In the genomic region with DNA sequence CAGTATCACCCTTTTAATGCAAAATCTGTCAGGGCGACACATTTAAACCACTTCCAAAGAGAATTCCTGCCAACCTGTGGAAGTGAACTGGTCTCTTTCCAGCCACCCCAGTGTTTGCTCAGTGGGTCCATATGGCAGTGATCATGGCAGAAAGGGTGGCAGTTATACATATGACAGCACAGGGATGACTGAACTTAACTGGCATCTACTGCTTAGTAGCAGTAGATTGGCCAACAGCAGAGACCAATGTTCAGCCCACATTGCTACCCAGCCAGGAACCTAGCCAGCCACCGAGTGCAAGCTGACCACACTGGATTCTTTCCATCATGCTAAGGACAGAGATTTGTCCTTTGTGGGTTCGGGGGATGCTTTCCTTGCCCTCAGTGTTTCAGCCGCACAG, we compare ENCODE assay signal across 19 mouse cellular contexts. TPM values are rescaled to one million over a fixed set of nuclear protein-coding genes. Genes with fewer than 3 reads are reported as not detected.
A peak's percentile ranks its signal among the peaks of the same experiment; 100 is the strongest.
DNase-seq lines count a peak whose midpoint lies in the region; ATAC-seq and TF ChIP-seq lines count a peak whose summit lies in the region.
"Had no signal": no experiment of that assay in that cellular context is flagged by ENCODE, and none has a peak within 500 bp of the region (broad histone marks: within the 10 kb centered on the region; RNA-seq: fewer than 3 reads in every experiment).

No protein-coding gene starts in this region.

- no peak for ATAC-seq in hindbrain, postnatal 0 days
- ATAC-seq in hindbrain, embryonic 14.5 days (ENCODE audit: low FRiP score), result no peak
- ATAC-seq in neural tube, embryonic 15.5 days (ENCODE audit: low FRiP score), result no peak
- ATAC-seq: forebrain, embryonic 14.5 days had no signal

- no peaks in the 10 kb centered on the region for H3K9me3 ChIP-seq in hindbrain, postnatal 0 days (ENCODE audit: low read length)
- H3K9me3 ChIP-seq in hindbrain, embryonic 14.5 days (ENCODE audit: control insufficient read depth, low read length), result no peaks in the 10 kb centered on the region
- H3K9me3 ChIP-seq in neural tube, embryonic 15.5 days (replicated peaks), result no peaks in the 10 kb centered on the region
- H3K9me3 ChIP-seq: embryonic facial prominence, embryonic 15.5 days; liver, embryonic 13.5 days had no signal

- DNase-seq in hindbrain, postnatal 0 days (ENCODE audit: low spot score), result peak; percentile 24
- no peak for DNase-seq in hindbrain, embryonic 14.5 days (ENCODE audit: low spot score)
- DNase-seq in brain, adult 2 months (ENCODE audit: low read depth, low spot score), result peak; percentile 81
- DNase-seq in cerebellum, adult 8-10 months, result peak; percentile 72
- peak; percentile 69 to 80 for DNase-seq in cerebellum, postnatal 36 days
- no peak for DNase-seq in spleen, adult 18-20 months
- no peak for DNase-seq in spleen, postnatal 36 days (ENCODE audit: low spot score in 2 of 2)
- DNase-seq: heart, adult 18-20 months; liver, embryonic 13.5 days; lung, adult 2 months; right cerebral cortex, postnatal 14 days; thymus, postnatal 25 days had no signal

- no peak overlapping the region for H3K9ac ChIP-seq in hindbrain, postnatal 0 days (replicated peaks; ENCODE audit: low read length)
- H3K9ac ChIP-seq in hindbrain, embryonic 14.5 days, result no peak overlapping the region
- H3K9ac ChIP-seq in neural tube, embryonic 15.5 days (replicated peaks), result no peak overlapping the region
- H3K9ac ChIP-seq: embryonic facial prominence, embryonic 15.5 days; heart, embryonic 12.5 days; limb, embryonic 12.5 days; liver, embryonic 13.5 days had no signal

- peaks cover 11% of the 10 kb centered on the region for H3K4me1 ChIP-seq in hindbrain, postnatal 0 days (ENCODE audit: insufficient read depth, low read length)
- peaks cover 9% of the 10 kb centered on the region for H3K4me1 ChIP-seq in hindbrain, embryonic 14.5 days (replicated peaks; ENCODE audit: control insufficient read depth, insufficient read depth, low read length)
- peaks cover 11% of the 10 kb centered on the region for H3K4me1 ChIP-seq in neural tube, embryonic 15.5 days

- H3K36me3 ChIP-seq in hindbrain, postnatal 0 days (ENCODE audit: insufficient read depth, low read length), result no peaks in the 10 kb centered on the region
- no peaks in the 10 kb centered on the region for H3K36me3 ChIP-seq in hindbrain, embryonic 14.5 days (replicated peaks; ENCODE audit: control insufficient read depth, insufficient read depth)
- no peaks in the 10 kb centered on the region for H3K36me3 ChIP-seq in neural tube, embryonic 15.5 days
- H3K36me3 ChIP-seq: embryonic facial prominence, embryonic 15.5 days; heart, embryonic 12.5 days; limb, embryonic 12.5 days; liver, embryonic 13.5 days had no signal

- 0 out of 2 replicates have a peak overlapping the region, but pooled peaks have one; percentile 41 for H3K27ac ChIP-seq in hindbrain, postnatal 0 days
- no peak overlapping the region for H3K27ac ChIP-seq in hindbrain, embryonic 14.5 days
- no peak overlapping the region for H3K27ac ChIP-seq in neural tube, embryonic 15.5 days (replicated peaks)
- H3K27ac ChIP-seq: embryonic facial prominence, embryonic 15.5 days; limb, embryonic 12.5 days; liver, embryonic 13.5 days had no signal

- H3K4me2 ChIP-seq in hindbrain, postnatal 0 days (ENCODE audit: low read depth, low read length), result no peak overlapping the region
- H3K4me2 ChIP-seq in hindbrain, embryonic 14.5 days (replicated peaks), result no peak overlapping the region
- no peak overlapping the region for H3K4me2 ChIP-seq in neural tube, embryonic 15.5 days
- H3K4me2 ChIP-seq: midbrain, embryonic 11.5 days had no signal

- no peaks in the 10 kb centered on the region for H3K27me3 ChIP-seq in hindbrain, postnatal 0 days (ENCODE audit: insufficient read depth, low read length)
- no peaks in the 10 kb centered on the region for H3K27me3 ChIP-seq in hindbrain, embryonic 14.5 days (ENCODE audit: control insufficient read depth, insufficient read depth, low read length)
- H3K27me3 ChIP-seq in neural tube, embryonic 15.5 days (replicated peaks), result no peaks in the 10 kb centered on the region
- H3K27me3 ChIP-seq: CH12.LX; embryonic facial prominence, embryonic 15.5 days; heart, embryonic 12.5 days; limb, embryonic 12.5 days had no signal

- no peak for TF ChIP-seq CTCF in hindbrain, postnatal 0 days (IDR thresholded peaks at IDR 0.05; ENCODE audit: low read depth)

- WGBS in hindbrain, postnatal 0 days, result 59% methylated on average over 4 of the region's 4 CpGs
- WGBS in hindbrain, embryonic 14.5 days, result 92% methylated on average over 4 of the region's 4 CpGs
- 90% methylated on average over 4 of the region's 4 CpGs for WGBS in neural tube, embryonic 15.5 days

- no peak overlapping the region for H3K4me3 ChIP-seq in hindbrain, postnatal 0 days (ENCODE audit: low read length)
- H3K4me3 ChIP-seq in hindbrain, embryonic 14.5 days (replicated peaks; ENCODE audit: low read length), result no peak overlapping the region
- no peak overlapping the region for H3K4me3 ChIP-seq in neural tube, embryonic 15.5 days (replicated peaks)
- H3K4me3 ChIP-seq: embryonic facial prominence, embryonic 15.5 days; heart, embryonic 12.5 days had no signal

RNA-seq across cellular contexts. Expression of gene H3f3a, which starts 20.9 kb away (rescaled TPM):
- 1,143 and 1,334 TPM in 2 replicates for total RNA-seq in hindbrain, postnatal 0 days (2014; rRNA removed)
- polyA plus RNA-seq in hindbrain, postnatal 0 days (2015; fragmentation: Nextera tagmentation; extraction: Ambion mirVana), result 1,977 and 1,992 TPM in 2 replicates
- 2,816 and 2,951 TPM in 2 replicates for polyA plus RNA-seq in hindbrain, embryonic 14.5 days (2014; fragmentation: Nextera tagmentation; extraction: Ambion mirVana)
- polyA plus RNA-seq in neural tube, embryonic 15.5 days (2015; fragmentation: Nextera tagmentation; extraction: Ambion mirVana), result 2,562 and 2,745 TPM in 2 replicates

RNA-seq across cellular contexts. Expression of gene Sde2, which starts 58.1 kb away (rescaled TPM):
- total RNA-seq in hindbrain, postnatal 0 days (2014; rRNA removed), result 11.1 and 13.1 TPM in 2 replicates
- 21.4 and 21.7 TPM in 2 replicates for polyA plus RNA-seq in hindbrain, postnatal 0 days (2015; fragmentation: Nextera tagmentation; extraction: Ambion mirVana)
- 26.9 and 28.2 TPM in 2 replicates for polyA plus RNA-seq in hindbrain, embryonic 14.5 days (2014; fragmentation: Nextera tagmentation; extraction: Ambion mirVana)
- polyA plus RNA-seq in neural tube, embryonic 15.5 days (2015; fragmentation: Nextera tagmentation; extraction: Ambion mirVana), result 28.0 and 30.8 TPM in 2 replicates

Comparison
In these comparisons a context has a peak if more than half of its experiments do, and no peak if none do; other contexts are left out.
1. DNase-seq: peak in hindbrain, postnatal 0 days (single experiment), brain, adult 2 months (single experiment), cerebellum, adult 8-10 months (single experiment) and cerebellum, postnatal 36 days (2 of 2); none in hindbrain, embryonic 14.5 days (single experiment), spleen, adult 18-20 months (0 of 2) and spleen, postnatal 36 days (0 of 2).